Mouse (Mus musculus): ENCODE results near the gene Tefm. TPM values are rescaled to one million over a fixed set of nuclear protein-coding genes. Genes with fewer than 3 reads are reported as not detected.

Tefm gene
- polyA plus RNA-seq, 1 experiment from 2014 or later: 26.0 TPM

- Histone ChIP-seq H3K9ac (no peak overlapping the region), H3K4me3 (replicated peaks) (peak overlapping the region; percentile 71), H3K27me3 (no peaks in the 10 kb centered on the region), H3K9me3 (replicated peaks) (no peaks in the 10 kb centered on the region), H3K4me1 (0 out of 2 replicates have a peak, but pooled peaks cover 5% of the 10 kb centered on the region), H3K4me2 (replicated peaks) (peak overlapping the region; percentile 73), H3K27ac (replicated peaks) (no peak overlapping the region), H3K36me3 (0 out of 2 replicates have a peak, but pooled peaks cover 4% of the 10 kb centered on the region)
- WGBS: 50% methylated on average over 3 of the region's 3 CpGs
- no peak for ATAC-seq (ENCODE audit: insufficient number of reproducible peaks, low FRiP score, low TSS enrichment, low read depth)
These were observed 51.3 kb downstream of the Tefm start for GRCm38 (mm10) chr11:80090555-80091164.

- Histone ChIP-seq H3K4me1 (0 out of 2 replicates have a peak, but pooled peaks cover 5% of the 10 kb centered on the region), H3K27ac (replicated peaks) (no peak overlapping the region), H3K9ac (peak overlapping the region; percentile 96), H3K36me3 (0 out of 2 replicates have a peak, but pooled peaks cover under 1% of the 10 kb centered on the region), H3K27me3 (no peaks in the 10 kb centered on the region), H3K4me2 (replicated peaks) (peak overlapping the region; percentile 73), H3K9me3 (replicated peaks) (no peaks in the 10 kb centered on the region), H3K4me3 (replicated peaks) (peak overlapping the region; percentile 71)
- WGBS: under 1% methylated on average over 14 of the region's 14 CpGs
- ATAC-seq (ENCODE audit: insufficient number of reproducible peaks, low FRiP score, low TSS enrichment, low read depth): no peak
These were observed 52.2 kb downstream of the Tefm start for GRCm38 (mm10) chr11:80089817-80090214.

GRCm38 (mm10) chr11:80088917-80089816 lies 52.8 kb downstream of the Tefm start, which contains the start of gene Atad5:
Gene Atad5 (plus strand): TSS chr11:80089400.
- H3K4me2 ChIP-seq (replicated peaks): peak within 1 kb of the TSS; percentile 73
- H3K4me1 ChIP-seq: 0 out of 2 replicates have a peak, but pooled peaks cover 5% of the 10 kb centered on the region
- H3K36me3 ChIP-seq: no peaks in the 10 kb centered on the region
- H3K9me3 ChIP-seq (replicated peaks): no peaks in the 10 kb centered on the region
- WGBS: 5% methylated on average over 57 of the region's 57 CpGs
- H3K27me3 ChIP-seq: no peaks in the 10 kb centered on the region
- ATAC-seq (ENCODE audit: insufficient number of reproducible peaks, low FRiP score, low TSS enrichment, low read depth): peak; percentile 76
- peak within 1 kb of the TSS; percentile 44; the same call in 1 of the 2 replicates for H3K27ac ChIP-seq (replicated peaks)
- H3K4me3 ChIP-seq (replicated peaks): peak within 1 kb of the TSS; percentile 71
- H3K9ac ChIP-seq: peak within 1 kb of the TSS; percentile 96

- H3K4me1 ChIP-seq: 0 out of 2 replicates have a peak, but pooled peaks cover 5% of the 10 kb centered on the region
- no peaks in the 10 kb centered on the region for H3K36me3 ChIP-seq
- no peak overlapping the region for H3K4me3 ChIP-seq (replicated peaks)
- no peak overlapping the region for H3K27ac ChIP-seq (replicated peaks)
- H3K27me3 ChIP-seq: no peaks in the 10 kb centered on the region
- H3K9ac ChIP-seq: no peak overlapping the region
- no peak overlapping the region for H3K4me2 ChIP-seq (replicated peaks)
- H3K9me3 ChIP-seq (replicated peaks): no peaks in the 10 kb centered on the region
- WGBS: 6% methylated on average over 5 of the region's 5 CpGs
- ATAC-seq (ENCODE audit: insufficient number of reproducible peaks, low FRiP score, low TSS enrichment, low read depth): no peak
These were observed 55.1 kb downstream of the Tefm start for GRCm38 (mm10) chr11:80086844-80087243.

Other genes starting within 250 kb of the Tefm start
- gene Utp6, start 179.8 kb downstream of the Tefm start, polyA plus RNA-seq (2015; fragmentation: Nextera tagmentation; extraction: Ambion mirVana): 45.2 and 52.1 TPM in 2 replicates
- gene Suz12, start 149.1 kb downstream of the Tefm start, polyA plus RNA-seq (2015; fragmentation: Nextera tagmentation; extraction: Ambion mirVana): 18.0 and 18.1 TPM in 2 replicates
- gene Crlf3, start 61.2 kb downstream of the Tefm start, polyA plus RNA-seq (2015; fragmentation: Nextera tagmentation; extraction: Ambion mirVana): 40.7 and 46.0 TPM in 2 replicates
- gene Atad5, start 52.8 kb downstream of the Tefm start, polyA plus RNA-seq (2015; fragmentation: Nextera tagmentation; extraction: Ambion mirVana): 8.5 and 9.3 TPM in 2 replicates
- gene Adap2, start 11.9 kb upstream of the Tefm start, polyA plus RNA-seq (2015; fragmentation: Nextera tagmentation; extraction: Ambion mirVana): 2.4 and 3.0 TPM in 2 replicates
- gene Rnf135, start 41.7 kb upstream of the Tefm start, polyA plus RNA-seq (2015; fragmentation: Nextera tagmentation; extraction: Ambion mirVana): 9.5 and 10.8 TPM in 2 replicates
- 52.0 and 56.5 TPM in 2 replicates for gene Rhot1, start 66.8 kb upstream of the Tefm start, polyA plus RNA-seq (2015; fragmentation: Nextera tagmentation; extraction: Ambion mirVana)
- gene Rhbdl3, start 158.7 kb upstream of the Tefm start, polyA plus RNA-seq (2015; fragmentation: Nextera tagmentation; extraction: Ambion mirVana): 7.3 and 8.3 TPM in 2 replicates
- 20.3 and 20.9 TPM in 2 replicates for gene 5730455P16Rik, start 235.9 kb upstream of the Tefm start, polyA plus RNA-seq (2015; fragmentation: Nextera tagmentation; extraction: Ambion mirVana)
- gene Zfp207, start 241.1 kb upstream of the Tefm start, polyA plus RNA-seq (2015; fragmentation: Nextera tagmentation; extraction: Ambion mirVana): 203 and 207 TPM in 2 replicates

All from embryonic facial prominence, embryonic 15.5 days (tissue).